Mouse (Mus musculus) urinary bladder, postnatal 36 days (tissue): Measurements from ENCODE around the gene Il12rb1.
A peak's percentile ranks its signal among the peaks of the same experiment; 100 is the strongest.

Experiments used
- DNase-seq, 2 experiments: peaks; one replicate each; pipeline ENCODE4 v3.0.0; 2022; ENCODE audit warnings: low spot score in 2 of 2, mixed read lengths in 1 of 2

The Il12rb1 gene

GRCm38 (mm10) chr8:70773833-70774232 is 34.4 kb upstream of the Il12rb1 start:
- DNase-seq, result peak; percentile 68 to 86

GRCm38 (mm10) chr8:70774740-70775139 is 33.5 kb upstream of the Il12rb1 start:
- no peak for DNase-seq

GRCm38 (mm10) chr8:70775227-70775626 is 33.0 kb upstream of the Il12rb1 start:
- no peak for DNase-seq

DNA sequence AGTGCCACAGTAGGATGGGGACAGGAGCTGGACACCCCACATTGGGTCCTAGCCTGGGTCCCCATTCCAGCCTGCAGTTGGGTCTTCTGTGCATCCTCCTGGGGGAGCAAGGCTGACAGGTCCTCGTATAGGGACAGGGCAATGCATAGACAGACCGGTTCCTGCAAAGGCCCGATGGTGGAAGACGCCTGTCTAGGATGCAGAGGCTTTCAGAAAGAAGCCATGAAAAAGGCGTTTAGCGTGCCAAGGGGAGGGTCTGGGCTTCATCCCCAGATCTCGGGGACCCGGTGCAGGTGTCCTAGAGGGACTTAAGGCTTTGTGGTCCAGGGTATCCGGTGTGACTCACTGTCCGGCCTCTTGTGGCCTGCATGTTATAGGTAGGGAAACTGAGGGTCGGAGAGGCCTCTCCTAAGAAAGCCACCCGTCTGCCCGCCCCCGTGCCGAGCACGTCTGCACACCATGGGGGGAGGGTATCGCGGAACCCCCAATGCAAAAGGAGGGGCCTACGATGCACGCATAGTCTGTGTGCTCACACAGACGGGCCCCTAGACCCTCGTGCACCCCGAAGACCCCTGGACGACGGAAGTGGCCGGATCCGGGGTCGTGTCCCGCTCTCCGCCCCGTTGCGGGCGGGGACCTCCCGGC is 32.3 kb upstream of the Il12rb1 start:
- DNase-seq, result no peak

DNA sequence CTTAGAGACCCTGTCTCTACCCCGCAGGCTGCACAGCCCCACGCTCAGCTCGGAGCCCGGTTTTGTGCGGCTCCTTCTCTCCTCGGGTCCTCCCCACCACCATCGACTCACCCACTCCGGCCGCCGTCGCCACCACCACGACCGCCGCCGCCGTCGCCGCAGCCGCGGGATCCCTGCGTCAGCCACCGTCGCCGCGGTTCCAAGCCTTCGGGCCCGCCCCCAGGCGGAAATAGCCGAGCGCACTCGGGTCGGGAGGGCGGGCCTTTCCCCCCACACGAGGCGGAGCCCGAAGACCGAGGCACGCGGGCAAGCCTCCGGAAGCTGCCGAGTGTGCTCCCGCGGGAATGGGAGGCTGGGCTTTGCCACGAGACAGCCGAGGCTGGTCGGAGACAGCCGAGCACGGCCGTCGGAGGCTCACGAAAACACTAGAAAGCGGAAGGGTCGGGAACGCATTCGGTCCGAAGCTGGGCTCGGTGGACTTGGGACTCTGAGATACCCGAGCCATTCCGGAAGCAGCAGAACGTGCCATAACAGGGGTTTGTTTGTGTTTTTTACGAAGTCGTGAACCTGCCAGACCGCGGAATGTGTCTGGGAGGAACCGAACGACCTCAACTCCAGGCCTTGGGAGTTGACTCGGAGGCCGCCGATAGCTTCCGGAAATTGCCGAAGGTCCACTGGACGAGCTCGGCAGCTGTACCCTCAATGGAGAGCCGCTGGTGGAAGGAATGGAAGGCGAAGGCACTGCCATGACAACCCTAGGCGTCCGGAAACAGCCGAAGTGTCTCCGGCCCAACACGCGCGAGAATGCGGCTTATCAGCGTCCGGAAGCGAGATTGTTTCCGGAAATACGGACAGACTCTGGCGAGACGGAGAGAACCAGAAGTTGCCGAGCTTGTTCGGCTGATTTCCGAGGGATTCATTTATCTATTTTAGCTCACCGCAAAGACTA is 31.5 kb upstream of the Il12rb1 start, which contains the start of gene Pik3r2:
Pik3r2 (minus strand) TSS at position 218 of the 949 bp plus-strand sequence.
- DNase-seq, result peak; percentile 96

GRCm38 (mm10) chr8:70780093-70780492 is 28.2 kb upstream of the Il12rb1 start:
- no peak for DNase-seq

GRCm38 (mm10) chr8:70786291-70787050 is 21.8 kb upstream of the Il12rb1 start:
- DNase-seq, result no peak

DNA sequence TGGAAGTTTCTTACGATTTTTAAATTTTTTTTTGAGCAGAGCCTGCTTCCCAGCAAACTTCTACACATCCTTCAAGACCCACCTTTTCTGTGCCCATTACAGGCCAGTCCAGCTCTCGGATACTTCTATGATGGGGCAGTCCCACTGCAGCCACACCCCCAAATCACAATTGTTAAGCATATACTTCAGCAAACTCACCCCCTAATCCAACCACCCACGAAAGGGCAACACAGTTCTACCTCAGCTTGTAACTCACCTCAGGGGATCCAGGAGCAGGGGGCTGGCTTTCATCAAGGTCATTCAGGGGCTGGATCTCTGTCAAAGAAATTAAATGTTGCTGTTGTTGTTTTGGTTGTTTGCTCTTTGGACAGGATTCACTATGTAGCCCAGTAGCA is 21.2 kb upstream of the Il12rb1 start:
- DNase-seq, result no peak

GRCm38 (mm10) chr8:70787941-70788667 is 20.1 kb upstream of the Il12rb1 start:
- DNase-seq, result no peak

DNA sequence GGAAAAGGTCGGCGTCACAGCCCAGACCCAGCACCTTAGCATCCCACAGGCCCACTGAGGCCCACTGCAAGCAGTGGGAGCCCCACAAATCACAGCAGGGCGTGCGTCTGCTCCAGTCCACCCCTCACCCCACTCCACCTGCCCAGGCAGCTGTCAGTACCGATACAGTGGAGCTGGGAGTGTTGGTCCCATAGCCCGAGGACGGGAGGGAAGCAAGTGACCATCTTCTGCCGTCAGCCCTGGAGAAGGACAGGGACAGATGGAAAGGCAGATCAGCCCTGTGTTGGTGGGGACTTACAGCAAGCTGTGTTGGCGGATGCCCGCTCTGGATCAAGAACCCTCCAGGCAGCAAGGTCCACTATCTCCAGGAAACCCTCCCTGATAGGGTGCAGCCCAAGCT is 19.2 kb upstream of the Il12rb1 start:
- DNase-seq, result no peak

- no peak for DNase-seq
Measured at GRCm38 (mm10) chr8:70790846-70791245, 17.4 kb upstream of the Il12rb1 start.

- DNase-seq, result no peak
Measured at GRCm38 (mm10) chr8:70791294-70791701, 17.0 kb upstream of the Il12rb1 start.

DNA sequence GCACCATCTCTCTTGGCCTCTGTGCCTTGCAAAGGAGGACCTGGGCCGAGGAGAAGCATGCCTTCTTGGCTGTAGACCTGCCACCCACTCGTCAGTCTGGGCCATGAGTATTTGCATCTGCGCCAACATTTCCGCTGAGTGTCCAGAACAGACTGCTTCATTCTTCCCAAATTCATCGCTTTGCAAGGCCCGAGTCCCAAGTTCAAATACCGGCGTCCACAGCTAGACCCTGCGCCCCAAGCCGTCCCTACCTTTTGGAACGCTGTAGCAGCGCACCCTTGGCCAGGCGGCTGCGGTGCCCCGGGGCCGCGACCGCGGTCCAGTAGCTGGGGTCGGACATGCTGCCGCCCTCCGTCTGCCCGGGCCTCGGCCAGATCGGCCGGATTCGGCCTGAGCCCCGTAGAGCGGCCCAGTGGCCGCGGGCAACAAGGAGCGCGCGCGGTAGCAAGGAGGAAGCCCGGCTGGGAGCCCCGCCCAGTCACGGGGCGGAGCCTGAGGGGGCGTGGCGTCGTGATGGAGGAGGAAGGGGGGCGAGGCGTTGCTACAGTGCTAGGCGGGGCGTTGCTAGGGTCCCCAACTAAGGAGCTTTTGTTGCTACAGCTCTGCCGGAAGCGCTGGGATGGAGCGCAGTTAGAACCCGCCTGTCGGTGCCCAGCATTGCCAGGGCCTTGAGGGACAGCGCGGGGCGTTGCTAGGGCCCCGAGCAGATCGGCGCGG is 16.1 kb upstream of the Il12rb1 start:
- peak; percentile 98 to 99 for DNase-seq

DNA sequence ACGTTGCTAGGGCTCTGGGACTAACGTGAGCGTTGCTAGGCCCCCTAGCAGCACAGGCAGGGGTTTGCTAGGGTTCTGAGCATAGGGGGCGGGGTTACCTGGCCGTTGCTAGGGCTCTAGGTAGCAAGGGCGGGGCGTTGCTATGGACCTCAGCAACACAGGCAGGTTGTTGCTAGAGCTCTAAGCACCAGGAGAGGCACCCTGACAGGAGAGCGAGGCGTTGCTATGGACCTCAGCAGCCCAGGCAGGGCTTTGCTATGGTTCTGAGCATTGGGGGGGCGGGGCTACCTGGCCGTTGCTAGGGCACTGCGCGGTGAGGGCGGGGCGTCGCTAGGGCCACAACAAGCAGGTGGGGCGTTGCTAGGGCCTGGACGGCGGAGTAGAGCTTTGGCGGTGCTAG is 15.5 kb upstream of the Il12rb1 start:
- DNase-seq, result peak; percentile 71 to 78

DNA sequence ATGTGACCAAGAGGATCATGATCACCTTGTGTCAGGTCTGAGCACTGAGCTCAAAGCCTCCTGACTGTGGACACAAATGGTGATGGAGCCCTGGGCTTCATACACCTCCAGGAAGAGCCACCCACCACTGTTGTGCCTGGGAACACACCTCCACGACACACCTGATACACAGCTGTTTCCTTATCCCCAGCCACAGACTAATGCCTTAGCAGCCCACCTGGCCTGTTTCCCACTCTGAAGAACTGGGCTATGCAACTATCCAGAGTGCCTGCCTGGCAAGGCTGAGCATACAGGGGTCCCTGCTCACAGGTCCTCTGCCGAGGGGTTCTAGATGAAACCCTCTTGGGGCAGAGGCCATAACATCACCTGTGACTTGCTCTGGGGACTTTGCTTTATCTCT is 14.0 kb upstream of the Il12rb1 start:
- DNase-seq, result no peak

- no peak for DNase-seq
Measured at GRCm38 (mm10) chr8:70795370-70795769, 12.9 kb upstream of the Il12rb1 start.

- DNase-seq, result no peak
Measured at GRCm38 (mm10) chr8:70796403-70797080, 11.7 kb upstream of the Il12rb1 start.

DNA sequence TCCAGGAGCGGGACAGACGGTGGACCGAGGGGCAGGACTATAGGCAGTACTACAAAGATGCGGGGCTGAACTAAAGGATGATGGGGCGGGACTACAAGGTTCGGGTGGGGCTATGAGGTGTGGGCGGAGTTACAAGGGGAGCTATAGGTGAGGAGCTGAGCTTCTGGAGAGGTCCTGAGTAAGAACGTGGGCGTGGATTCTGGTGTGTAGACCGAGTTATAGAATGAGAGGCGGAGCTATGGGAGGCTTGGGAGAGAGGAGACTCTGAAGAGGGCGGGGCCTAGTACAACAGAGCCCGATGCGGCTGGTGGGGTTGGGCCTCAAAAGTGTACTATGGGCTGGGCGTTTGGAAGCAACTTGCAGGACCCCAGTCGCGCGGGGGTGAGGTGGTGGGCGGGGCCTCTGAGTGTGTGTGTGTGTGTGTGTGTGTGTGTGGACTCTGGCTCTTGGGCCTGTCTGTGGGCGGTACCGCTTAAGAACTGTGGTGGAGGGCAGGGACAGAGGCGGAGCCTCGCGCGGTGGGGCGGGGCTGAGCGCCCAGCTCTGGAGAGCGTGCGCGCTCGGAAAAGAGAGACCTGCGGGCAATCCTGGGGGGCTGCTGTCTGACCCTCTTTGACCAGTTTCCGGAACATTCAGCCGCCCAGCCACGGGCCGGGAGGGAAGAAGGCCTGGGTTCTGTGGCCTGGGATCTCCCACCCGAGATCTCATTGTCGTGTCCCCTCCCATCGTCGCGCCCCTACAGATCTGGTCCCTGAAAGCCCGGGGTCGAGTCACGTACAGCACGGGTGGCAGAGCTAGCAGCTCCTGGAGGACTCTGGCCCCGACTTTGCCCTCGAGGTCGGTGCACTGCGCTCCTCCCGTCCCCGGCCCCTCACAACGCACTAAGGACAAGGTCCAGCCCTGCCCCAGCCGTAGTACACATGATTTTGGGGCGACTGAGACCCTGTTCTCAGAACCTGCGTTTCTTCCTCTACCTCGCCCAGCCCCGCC is 10.9 kb upstream of the Il12rb1 start:
- DNase-seq, result peak; percentile 87 to 90

GRCm38 (mm10) chr8:70798281-70798680 is 10.0 kb upstream of the Il12rb1 start:
- DNase-seq, result peak in 1 of 2 experiments; percentile 62
